Mouse (Mus musculus) urinary bladder, postnatal 36 days (tissue): ENCODE measurements around the gene Pigf.
"Not testable (repeated sequence)": the region's sequence is repeated elsewhere in the genome, so short reads cannot be mapped to it uniquely, and the experiment has no call there.

Experiments used
- DNase-seq, 2 experiments: peaks; one replicate each; pipeline ENCODE4 v3.0.0; 2022; ENCODE audit warnings: low spot score in 2 of 2, mixed read lengths in 1 of 2

The Pigf gene

DNA sequence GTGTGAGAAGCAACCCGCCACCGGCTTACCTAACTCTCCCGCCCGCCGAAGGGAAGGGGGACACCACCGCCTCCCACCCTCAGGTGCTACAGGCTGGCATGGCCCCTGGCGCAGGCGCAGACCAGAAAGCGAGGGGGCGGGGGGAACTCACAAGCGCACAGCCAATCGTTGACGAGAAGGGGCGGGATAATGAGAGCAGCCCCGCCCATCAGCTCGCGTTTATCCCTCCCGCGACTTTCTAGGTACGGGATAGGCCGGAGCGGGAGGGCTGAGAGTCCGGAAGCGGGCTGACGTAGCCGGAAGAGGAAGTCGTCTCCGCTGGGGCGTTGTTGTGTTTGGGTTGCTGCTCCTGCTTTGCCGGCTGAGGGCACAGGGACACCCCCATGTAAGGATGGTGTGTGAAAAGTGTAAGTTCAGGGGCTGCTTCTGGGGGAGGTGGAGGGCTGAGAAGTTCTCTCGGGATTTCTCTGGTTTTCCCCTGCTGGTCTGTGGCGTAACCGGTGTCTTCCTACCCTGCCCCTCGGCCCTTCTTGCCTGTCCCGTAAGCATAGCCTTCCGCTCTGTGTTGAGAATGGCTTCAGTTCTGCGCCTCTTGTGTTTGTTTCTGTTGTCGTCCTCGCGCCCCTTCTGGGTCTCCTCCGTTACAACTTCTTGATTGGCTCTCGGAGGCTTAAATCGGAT, at the start of gene Pigf, which contains the start of gene Cript:
Gene Pigf, minus strand, starts transcription at position 138 of the 681 bp plus-strand sequence.
Gene Cript, plus strand, starts transcription at position 282 of the 681 bp plus-strand sequence.
- peak; percentile 96 to 98 for DNase-seq

DNA sequence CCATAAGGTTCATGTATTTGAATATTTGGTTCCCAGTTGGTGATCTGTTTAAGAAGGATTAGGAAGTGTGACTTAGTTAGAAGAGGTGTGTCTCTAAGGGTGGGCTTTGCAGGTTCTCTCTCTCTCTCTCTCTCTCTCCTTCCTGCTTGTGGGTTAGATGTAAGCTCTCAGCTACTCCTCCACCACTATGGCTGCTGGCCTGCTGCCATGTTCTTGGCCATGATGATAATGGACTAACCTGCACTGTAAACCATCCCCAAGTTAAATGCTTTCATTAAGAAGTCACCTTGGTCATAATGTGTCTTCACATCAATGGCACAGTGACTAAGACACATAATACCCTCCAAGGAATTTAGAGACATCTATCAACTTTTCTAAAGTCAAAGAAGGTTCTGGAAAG, 48.3 kb upstream of the Pigf start:
- DNase-seq, result no peak

DNA sequence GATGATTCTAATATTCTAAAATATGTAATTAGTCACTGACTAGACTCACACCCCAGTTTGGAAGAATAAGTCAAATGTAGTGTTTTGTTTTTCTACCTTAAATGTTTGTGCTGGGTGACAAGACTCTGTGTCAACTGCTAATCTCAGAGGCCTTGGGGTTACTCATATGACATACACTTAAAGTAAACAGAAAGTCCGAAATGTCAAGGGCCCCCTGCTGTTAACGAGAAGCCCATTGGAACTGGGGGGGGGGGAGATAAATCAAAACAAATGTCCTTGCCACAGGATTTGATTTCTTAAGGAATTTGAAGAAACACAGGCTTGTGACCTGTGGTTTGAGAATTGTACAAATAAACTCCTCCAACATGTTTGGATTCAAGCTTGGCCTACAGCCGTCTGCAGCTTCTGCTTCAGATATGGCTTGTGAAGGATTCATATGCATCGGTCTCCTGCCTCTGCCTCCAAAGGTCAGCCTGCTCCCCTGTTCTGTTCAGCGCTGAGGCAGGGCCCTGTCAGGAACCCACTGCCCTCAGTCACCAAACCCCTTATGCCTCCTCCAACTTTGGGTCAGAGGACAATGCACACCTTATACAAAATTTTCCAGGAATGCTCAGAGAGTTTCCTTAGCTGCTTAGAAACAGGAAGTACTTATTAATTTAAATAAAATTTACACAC, 47.7 kb upstream of the Pigf start:
- no peak for DNase-seq

DNA sequence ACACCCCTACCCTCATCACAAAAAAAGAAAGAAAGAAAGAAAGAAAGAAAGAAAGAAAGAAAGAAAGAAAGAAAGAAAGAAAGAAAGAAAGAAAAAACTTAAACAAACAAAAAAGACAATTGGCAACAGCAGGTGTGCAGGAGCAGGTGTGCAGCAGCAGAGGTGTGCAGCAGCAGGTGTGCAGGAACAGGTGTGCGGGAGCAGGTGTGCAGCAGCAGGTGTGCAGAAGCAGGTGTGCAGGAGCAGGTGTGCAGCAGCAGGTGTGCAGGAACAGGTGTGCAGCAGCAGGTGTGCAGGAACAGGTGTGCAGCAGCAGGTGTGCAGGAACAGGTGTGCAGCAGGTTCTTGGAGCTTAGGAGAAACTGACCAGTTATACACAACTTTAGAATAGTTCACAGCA, 47.0 kb upstream of the Pigf start:
- not testable (repeated sequence) for DNase-seq

DNA sequence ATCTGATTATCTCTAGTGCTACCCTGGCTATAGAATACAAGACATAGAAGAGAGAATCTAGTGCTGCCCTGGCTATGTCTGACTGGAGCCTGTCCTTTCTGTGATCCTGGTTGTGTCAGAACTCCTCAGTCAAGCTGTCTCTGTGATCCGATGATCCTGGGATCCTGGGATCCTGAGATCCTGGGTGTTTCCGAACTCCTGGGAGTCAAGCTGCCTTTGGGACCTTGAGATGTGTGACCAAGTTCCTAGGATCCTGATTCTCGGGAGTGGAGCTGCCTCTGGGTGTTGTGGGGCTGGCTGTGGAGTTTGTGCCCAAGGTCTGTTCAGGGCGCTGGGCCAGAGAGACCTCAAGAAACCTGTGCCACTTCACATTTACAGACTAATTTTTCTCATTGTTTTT, 43.8 kb upstream of the Pigf start:
- no peak for DNase-seq

DNA sequence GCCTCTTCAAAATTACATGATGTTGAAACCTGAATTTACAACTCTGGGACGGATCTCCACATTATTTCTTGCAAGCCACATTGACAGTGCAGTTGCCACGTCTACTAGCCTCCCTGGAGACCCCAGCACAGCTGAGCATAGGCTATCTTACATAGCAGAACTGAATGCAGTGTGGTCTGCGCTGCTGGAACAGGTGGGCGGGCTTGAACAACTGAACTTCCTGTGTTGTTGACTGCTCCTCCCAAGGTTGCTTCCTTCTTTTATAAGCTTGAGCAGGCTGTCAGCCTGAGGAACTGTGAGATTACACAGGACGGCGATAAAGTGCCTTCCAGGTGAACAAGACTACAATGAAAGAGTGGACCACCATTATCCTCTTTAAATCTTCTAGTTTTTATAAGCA, 38.8 kb upstream of the Pigf start:
- DNase-seq, result no peak

DNA sequence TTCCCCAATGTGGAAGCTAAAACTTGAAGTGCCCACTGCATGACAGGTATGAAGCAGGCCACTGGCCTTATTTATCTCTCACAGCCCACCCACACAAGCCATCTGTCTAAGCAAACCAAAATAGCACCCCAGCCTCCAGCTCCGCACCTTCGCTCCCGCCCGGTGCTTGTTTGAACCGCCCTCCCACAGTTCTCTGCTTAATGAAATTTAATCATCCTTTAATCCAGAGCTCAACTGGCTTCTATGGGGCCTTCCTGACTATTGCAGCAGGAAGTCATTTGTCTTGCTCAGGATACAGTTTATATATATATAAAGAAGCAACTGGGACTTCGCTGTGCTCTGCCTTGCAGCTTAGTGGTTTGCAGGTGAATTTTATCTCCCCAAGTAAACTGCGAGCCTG, 38.3 kb upstream of the Pigf start:
- no peak for DNase-seq

DNA sequence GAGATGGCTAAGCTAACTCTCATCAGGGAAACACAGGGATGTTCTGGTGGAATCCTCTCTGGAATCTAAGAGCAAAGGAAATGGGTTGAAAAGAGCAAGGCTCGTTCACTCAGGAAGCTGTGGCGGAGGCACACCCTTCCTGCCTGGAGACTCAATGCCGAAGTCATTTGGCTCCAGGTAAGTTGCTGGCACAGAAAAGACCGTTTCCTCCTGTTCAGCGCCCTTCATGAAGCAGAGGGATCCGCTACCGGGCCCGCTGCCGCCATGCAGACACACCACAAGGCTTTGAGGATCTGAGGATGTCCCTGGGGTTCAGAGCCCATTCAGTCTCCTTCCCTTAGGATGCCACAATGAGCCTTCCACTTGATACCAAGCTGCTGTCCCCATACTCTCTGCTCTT, 37.4 kb upstream of the Pigf start:
- DNase-seq, result no peak

DNA sequence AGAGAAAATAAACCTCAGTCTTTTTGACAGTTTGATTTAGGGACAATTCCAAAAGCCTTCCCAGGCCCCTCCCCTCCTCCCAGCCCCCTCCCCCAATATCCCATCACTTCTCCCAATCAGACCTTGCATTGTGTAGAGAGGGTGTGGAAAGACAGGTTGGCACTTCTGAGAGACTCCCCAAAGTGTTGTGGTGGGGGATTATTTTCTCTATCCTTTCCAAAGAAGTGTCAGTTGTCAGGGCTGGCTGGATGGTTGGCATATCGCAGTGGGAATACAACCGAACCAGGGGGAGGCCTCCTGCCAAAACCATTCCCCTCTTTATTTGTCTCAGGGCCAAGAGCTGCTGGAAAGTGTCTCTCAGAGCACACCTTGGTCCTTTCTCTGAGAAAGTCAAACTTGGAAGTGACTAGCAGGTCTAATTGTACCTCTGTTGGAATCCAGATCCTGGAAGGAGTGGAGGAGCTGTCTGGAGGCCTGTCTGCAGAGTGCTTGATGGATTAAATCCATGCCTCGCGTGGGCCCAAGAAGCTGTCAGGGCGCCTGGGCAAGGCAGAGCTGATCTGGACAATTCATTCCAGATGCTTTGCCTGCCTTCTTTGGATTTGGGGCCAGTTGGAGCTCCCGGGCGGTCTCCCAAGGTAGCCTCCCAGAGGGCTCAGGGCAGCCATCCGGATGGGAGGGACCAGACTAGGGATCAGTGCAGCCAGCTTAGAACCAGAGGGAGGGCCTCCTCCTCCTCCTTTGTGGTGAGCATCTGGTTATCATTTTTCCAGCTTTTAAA, 32.5 kb upstream of the Pigf start:
- DNase-seq, result peak; percentile 26 to 57

DNA sequence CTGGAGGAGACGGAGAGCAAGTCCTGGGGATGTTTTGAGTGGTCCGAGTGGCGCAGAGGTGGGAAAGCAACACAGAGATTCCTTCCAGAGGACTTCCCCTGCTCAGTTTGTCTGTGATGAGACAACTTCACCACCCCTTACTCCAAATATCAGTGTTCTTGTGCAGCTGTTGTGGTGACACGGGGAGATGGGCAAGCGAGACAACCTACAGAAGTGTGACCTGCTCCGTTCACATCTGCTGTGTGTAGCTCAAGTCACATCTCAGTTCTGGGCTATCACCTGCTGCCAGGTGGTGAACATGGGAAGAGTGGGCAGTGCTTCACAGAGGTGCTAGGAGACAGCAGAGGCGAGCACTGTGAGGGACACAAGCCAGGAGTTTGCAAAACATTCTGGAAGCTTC, 31.6 kb upstream of the Pigf start:
- DNase-seq, result no peak

DNA sequence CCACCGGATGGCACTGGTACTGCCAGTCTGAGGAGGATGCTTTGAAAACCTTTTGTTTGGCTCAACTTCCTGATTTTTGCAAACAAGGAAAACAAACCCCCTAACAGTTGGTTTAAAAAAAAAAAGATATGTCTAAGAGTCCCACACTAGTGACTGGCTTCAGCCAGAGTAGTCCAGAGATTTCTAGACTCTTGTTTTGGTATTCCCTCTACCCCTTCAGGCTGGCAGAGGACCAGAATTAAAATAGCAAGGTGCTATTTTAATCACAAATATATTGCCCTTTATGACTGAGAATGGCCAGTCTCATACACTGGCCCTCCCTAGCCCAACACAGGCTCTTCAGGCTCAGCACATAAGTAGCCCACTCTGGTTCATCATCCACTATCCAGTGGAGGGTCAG, 30.5 kb upstream of the Pigf start:
- DNase-seq, result no peak

DNA sequence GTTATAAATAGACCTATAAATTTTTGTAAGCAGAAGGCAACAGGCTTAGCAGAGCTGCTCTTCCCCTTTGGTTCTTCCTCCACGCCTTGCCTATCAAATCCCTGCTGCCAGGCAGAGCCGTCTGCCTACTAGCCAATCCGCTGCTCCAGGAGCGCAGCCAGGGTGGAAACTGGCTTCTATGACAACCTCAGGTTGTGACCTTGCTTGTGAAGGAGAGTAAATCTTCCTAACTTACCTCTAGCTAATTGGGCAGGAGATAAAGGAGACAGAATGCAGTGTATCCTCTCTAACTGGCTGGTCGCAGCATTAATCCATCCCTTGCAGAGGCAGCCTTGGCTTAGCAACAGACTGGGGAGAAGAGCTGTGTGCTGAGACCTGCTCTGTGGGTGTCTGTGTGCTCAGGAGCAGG, 29.8 kb upstream of the Pigf start:
- DNase-seq, result peak in 1 of 2 experiments; percentile 28

DNA sequence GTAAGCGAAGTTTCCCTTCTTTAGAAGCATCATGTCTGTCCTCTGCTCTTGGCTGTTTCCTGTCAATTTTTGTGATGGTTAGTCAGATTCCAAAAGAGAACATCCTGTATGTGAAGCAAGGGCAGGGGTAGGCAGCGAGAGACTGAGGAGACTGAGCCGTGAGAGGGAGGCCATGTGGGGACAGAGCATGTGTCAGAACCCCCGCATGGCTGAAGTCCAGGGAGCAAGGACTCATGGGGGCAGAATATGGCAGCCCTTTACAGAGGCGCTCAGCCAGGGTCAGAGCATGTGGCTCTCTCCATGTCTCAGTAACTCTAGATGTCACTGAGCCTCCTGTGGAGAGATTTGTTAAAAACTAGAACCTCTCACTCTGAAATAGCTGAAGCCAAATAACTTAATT, 28.7 kb upstream of the Pigf start:
- no peak for DNase-seq

DNA sequence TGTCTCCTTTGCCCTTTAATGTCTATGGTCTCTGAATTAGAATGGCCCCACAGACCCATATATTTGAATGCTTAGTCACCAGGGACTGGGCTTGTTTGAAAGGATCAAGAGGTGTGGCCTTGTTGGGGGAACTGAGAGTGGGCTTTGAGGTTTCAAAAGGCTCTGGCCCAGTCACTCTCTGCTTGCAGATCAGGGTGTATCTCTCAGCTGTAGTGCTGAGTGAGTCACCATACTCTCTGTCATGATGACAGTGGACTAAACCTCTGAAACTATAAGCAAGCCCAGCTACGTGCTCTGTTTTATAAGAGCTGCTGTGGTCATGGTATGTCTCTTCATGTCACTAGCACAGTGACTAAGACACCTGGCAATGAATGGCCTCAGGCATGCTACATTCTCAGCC, 27.2 kb upstream of the Pigf start:
- no peak for DNase-seq

DNA sequence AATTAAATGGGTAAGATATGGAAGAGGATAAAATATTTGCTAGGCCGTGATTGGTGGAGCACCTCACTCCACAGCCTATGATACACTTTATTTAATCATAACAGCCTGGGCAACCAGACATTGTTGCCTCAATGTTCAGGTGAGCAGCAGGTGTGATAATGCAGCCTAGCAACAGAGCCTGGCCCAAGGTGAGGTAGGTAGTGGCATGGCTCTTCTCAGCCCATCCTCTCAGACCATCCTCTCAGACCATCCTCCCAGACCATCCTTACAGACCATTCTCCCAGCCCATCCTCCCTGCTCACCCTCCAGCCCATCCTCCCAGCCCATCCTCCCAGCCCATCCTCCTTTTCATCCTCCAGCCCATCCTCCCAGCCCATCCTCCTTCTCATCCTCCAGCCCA, 26.4 kb upstream of the Pigf start:
- no peak for DNase-seq

DNA sequence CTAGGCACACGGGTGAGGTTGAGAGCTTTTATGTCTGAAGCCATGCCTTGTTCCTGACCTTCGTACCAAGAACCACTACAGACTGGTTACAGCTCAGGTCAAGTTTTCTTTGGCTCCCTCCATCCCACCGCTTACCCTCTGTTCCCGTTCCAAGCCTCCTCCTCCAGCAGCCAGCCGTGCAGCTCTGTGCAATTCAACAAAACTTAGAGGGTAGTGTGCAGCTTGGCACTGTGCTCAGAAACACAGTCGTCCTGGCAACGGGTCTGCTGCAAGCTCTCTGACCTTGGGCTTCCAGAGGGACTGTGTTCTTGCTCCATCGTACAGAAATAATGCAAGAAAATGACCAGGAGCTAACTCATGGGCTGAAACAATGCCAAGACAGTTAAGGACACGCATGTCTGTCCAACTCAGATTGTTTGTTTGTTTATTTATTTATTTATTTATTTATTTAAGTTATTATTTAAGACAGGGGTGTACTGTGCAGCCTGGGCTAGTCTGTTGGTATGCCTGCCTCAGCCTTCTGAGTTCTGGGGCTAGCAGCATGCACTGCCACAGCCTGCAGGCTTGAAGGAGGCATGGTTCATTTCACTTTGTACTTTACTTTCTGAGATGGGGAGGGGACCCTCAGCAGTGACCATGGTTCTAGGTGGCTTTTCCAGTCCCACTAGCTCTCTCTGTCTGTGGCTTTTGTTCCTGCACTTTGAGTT, 25.4 kb upstream of the Pigf start:
- DNase-seq, result peak in 1 of 2 experiments; percentile 30

DNA sequence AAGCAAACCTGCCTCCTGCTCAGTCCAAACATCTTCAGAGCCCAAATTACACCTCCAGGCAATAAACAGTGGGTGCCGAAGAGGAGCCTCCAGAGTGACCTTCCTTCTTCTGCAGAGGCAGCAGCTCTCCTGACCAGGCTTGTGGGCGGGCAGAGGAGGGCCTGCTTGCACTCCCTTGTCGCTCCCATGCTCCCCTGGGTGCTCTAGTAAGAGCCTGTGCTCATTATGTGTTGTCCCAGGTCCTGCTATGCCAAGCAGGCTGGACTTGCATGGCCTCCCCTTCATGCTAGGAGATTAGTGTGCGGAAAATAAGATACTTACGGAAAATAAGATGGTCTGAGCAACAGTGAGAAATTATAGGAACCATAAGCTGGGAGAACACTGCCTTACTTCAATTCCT, 24.5 kb upstream of the Pigf start:
- no peak for DNase-seq

DNA sequence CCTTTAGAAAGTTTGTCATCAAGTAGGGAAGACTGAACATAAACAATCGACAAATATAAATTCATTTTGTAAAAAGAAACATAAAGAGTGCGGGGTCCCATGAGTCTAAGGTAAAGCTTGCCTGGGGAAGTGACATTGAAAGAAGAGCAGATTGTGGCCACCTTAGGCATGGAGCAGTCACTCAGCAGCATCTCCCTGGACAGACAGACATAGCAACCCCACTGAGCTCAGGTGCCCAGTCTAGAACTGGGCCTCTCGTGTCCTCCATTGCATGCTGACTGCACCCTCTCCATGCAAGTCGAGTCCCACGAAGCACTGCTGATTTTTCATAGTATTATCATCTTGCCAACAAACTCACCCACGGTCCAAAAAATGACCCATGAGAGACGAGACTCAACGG, 19.6 kb upstream of the Pigf start:
- no peak for DNase-seq

DNA sequence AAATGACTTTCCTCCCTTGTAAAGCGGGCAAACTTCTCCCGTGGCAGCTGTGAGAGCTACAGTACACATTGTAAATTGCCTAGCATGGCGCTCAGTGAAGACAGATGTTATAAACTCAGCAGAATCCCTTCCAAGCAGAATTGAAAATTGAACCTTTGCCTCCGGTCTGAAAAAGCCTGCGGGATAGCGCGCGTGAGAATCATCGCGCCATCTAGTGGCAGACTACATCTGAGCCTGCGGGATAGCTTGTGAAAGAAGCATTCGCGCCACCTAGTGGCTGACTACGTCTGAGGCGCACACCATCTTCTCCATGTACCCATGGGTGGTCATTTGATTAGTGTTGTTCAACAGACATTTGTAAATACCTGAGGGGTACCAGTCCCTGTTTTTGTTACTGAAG, 19.2 kb upstream of the Pigf start:
- peak; percentile 78 to 88 for DNase-seq

DNA sequence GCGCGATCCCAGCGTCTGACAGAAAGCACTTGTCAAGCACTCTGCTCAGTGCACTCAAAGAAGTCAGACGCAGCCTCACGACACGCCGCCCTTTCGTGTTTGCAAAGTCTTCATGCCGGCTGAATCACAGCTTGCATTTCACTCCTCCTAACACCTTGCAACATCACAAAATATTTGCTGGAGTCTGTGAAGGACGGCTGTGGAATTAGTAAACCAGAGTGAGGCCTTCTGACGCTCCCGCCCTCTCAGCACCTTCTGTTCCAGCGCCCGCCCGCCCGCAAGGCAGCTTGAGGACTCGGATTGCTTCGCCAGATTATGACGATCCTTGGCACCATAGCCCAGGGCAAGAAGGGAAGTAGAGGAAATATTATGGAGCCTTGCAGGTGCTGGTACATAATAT, 16.5 kb upstream of the Pigf start:
- DNase-seq, result peak in 1 of 2 experiments; percentile 11

DNA sequence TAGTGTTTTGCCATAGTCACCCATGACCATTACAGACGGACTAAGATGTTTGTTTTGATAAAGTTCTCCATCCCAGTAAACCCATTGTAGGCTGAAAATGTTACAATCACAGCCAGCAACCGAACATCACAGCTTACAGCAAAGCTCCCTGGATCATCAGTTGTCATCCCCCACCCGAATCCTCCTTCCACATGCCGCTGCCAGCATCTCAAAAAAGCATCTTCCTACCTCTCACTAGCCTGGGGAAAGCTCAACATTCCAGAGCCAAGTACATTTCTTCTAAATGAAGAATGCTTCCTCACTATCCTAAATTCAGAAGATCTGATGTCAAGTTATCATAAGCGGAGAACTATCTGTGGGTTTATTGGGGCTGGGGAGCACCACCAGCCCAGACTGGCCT, 13.3 kb upstream of the Pigf start:
- no peak for DNase-seq
